Mouse (Mus musculus) adrenal gland, adult 18-20 months (tissue): ENCODE results near the gene Thsd7a. TPM values are rescaled to one million over a fixed set of nuclear protein-coding genes. Genes with fewer than 3 reads are reported as not detected.

ENCODE experiments used
- DNase-seq, 2 experiments: peaks; one replicate each; pipeline ENCODE4 v3.0.0; 2021 to 2022; ENCODE audit warnings: low spot score in 2 of 2
- total RNA-seq, 2 experiments: library from RNA; stranded (reverse); gene quantifications; 1 replicate in 1 of 2; 2 replicates in 1 of 2; pipeline ENCODE4 v1.2.3; 2021

Thsd7a gene
- total RNA-seq, 2 experiments from 2014 or later = 9.3 to 11.1 TPM

GRCm38 (mm10) chr6:12517726-12518125 lies 231.5 kb downstream of the Thsd7a start:
- DNase-seq = no peak

- no peak for DNase-seq
Measured at GRCm38 (mm10) chr6:12506877-12507276, 242.3 kb downstream of the Thsd7a start.

DNA sequence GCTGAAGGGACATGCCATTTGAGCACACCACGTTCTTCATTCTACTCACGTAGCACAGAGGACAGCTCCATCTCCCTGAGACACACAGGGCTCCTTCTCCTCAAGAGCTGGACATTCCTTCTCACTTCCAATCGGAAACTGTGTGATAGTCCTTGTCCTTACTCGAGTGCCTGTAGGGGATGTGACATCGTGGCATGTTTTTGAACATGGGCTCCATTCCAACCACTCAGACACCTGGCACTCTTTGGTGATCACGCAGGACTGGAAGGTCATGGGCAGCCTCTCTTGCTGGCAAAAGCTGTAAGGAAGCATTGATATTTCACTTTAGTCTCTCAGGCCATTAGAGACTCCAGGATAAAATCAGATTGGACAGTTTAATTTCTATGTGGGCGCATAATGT lies 245.3 kb downstream of the Thsd7a start:
- DNase-seq = no peak

GRCm38 (mm10) chr6:12500888-12501287 lies 248.3 kb downstream of the Thsd7a start:
- DNase-seq = no peak

DNA sequence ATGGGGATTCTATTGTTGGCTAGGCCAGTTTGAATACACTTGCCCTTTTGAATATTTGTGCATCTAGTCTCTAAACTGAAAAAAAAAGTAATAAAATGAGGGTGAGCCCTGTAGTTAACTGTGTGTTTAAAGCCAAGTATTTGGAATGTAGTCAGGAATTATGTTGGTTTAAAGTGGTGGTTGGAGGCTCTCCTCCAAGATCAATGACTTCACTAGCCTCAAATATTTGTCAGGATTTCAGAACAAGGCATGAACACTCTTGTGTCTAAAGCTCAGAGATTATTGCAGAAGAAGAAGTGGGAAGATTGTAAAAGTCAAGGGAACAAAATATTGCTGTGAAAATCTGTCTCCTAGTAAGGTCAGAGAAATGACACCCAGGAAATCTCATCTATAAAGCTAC lies 249.3 kb downstream of the Thsd7a start:
- no peak for DNase-seq

GRCm38 (mm10) chr6:12493571-12493970 lies 255.6 kb downstream of the Thsd7a start:
- DNase-seq = no peak

DNA sequence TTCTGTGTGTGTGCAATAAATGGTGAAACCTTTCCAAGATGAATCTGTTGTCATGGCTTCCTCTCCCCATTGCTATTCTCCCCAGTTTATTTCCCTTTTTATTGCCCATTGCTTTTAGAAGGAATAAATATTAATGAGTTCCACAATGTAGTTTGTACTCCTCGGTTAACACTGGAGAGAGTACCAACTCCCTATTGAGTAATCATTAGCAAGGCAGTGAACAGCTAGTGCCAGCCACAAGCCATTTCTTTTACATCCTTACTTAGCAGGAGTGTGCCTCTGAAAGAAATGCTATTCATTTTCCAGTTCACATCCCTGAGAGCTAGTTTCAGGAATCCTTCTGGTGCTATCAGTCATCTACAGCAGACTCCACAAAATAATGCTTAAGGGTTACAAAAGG lies 260.3 kb downstream of the Thsd7a start:
- no peak for DNase-seq

GRCm38 (mm10) chr6:12481527-12482163 lies 267.6 kb downstream of the Thsd7a start:
- DNase-seq = no peak

- DNase-seq = no peak
Measured at GRCm38 (mm10) chr6:12478359-12478758, 270.9 kb downstream of the Thsd7a start.

GRCm38 (mm10) chr6:12470935-12471334 lies 278.3 kb downstream of the Thsd7a start:
- no peak for DNase-seq

GRCm38 (mm10) chr6:12467339-12468124 lies 281.7 kb downstream of the Thsd7a start:
- DNase-seq = no peak

DNA sequence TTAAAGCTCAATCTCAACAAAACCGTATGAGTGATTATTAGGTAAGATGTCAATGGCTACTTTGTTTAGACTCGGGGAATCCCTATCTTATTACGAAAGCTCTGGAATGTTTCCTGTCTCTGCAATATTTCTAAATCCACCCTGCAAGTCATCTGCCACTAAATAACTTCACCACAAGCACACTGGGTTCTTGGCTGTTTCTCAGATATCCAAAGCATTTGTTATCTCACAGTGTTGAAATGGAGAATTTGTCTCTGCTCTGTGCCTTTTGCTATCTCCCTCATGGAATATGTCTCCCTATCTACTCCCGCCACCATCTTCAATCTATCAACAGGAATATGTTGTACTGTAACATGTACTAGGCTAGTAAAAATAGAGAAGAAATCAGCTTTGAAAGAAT lies 290.4 kb downstream of the Thsd7a start:
- no peak for DNase-seq

DNA sequence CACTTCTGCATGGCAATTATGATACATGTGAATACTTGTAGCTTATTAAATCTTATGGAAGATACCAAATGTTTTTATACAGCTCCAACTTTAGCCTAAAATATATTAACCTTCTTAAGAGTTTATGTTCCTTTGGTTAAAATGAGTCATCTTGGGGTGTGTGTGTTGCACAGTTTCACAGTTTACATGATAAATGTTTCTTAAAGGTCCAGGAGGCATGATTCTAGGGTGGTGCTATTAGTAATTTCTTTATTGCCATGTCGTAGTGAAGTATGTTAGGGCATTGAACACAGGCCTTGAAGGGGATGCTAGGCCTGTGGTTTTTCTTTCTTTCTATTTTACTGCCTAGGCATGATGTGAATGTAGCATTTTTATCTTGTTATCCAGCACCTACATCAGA lies 291.8 kb downstream of the Thsd7a start:
- DNase-seq = no peak

GRCm38 (mm10) chr6:12454876-12455485 lies 294.2 kb downstream of the Thsd7a start:
- DNase-seq = no peak

DNA sequence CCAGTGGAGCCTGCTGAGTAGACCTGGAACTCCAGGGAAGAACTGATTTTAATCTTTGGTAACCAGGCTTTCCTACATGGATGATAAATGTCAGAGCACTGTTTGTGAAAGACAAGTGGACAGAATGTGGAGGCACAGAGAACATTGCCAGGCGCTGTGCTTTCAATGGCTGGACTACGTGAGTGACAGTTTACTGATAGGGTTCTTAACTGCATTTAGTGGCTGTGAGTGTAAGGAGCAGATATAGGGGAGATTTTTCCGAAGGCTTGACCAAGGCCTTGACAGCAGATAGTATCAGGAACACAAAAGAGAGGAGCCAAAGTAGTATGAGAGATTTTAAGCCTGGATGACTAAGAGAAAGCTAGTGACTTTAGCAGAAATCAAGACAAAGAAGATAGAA lies 295.1 kb downstream of the Thsd7a start:
- DNase-seq = no peak

DNA sequence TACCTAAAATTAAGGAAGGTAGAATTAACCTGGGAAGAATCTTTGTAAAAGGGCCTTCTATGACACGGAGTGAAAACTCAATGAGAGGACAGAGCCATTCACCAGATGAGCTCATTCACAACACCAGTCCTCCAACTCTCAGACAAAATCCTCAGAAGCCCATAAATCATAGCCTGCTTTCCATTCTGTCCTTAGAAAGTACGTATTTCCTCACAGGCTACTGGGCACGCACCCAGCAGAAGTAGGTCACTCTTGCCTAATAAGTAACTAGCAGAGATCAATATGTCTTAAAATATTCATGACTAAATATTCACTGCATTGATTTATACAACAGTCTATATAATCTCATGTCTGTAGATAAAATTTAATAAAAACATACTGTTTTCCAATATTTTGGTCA lies 300.4 kb downstream of the Thsd7a start:
- peak; percentile 42 to 48 for DNase-seq

GRCm38 (mm10) chr6:12445486-12445885 lies 303.7 kb downstream of the Thsd7a start:
- no peak for DNase-seq

DNA sequence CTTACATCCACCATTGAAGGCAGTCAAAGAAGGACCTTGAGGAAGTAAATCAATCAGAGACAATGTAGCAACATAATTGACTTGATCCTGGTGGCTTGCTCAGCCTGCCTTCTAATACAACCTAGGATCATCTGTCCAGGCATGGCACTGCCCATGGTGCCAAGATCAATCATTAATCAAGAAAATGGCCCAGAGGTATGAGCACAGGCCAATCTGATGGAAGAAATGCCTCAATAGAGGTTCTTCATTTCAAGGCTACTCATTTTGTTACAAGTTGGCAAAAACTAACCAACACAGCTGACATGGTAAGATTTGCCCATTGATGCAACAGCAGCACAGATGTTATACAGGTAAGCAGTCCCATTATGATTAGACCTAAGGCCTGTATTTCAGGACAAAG lies 309.6 kb downstream of the Thsd7a start:
- DNase-seq = no peak

- DNase-seq = no peak
Measured at GRCm38 (mm10) chr6:12419070-12419469, 330.1 kb downstream of the Thsd7a start.

- DNase-seq = no peak
Measured at GRCm38 (mm10) chr6:12416976-12417375, 332.2 kb downstream of the Thsd7a start.

GRCm38 (mm10) chr6:12404441-12404840 lies 344.8 kb downstream of the Thsd7a start:
- DNase-seq = no peak

GRCm38 (mm10) chr6:12402996-12403395 lies 346.2 kb downstream of the Thsd7a start:
- DNase-seq = no peak
